ENCODE assay signal across 8 mouse cellular contexts in the genomic region with DNA sequence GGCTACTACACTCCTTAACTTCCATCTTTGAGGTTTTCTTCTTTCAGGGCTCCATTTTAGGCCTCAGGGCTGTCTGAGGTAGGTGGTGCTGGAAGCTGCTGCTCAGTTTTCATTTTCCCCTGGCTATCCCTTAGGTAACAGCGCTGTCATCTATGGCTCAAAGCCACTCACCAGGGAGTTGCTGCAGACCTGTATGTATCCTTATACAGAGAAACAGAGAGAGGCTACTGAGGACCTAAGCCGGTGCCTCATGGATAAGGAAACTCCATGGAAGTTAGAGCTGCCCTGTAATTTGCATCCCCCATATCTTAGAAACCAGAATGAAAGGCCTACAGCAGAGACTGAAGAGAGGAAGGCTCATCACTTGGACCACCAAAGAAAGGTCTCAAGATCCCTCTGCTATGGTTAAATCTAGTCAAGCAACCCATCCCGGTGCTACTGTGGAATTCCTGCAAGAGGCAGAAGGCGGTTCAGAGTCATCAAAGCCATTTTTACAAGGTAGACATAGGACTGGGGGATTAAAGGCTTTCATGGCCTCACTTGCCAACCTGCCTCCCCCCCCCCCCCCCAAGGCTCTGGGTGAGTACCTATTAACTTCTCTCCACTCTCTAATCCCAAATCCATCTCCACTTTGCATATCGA. TPM values are rescaled to one million over a fixed set of nuclear protein-coding genes. Genes with fewer than 3 reads are reported as not detected.
DNase-seq lines count a peak whose midpoint lies in the region; ATAC-seq and TF ChIP-seq lines count a peak whose summit lies in the region.

No protein-coding gene starts in this region.

- no peaks in the 10 kb centered on the region for H3K9me3 ChIP-seq in erythroblast, embryonic 14.5 days (ENCODE audit: control insufficient read depth, low read length)
- no peaks in the 10 kb centered on the region for H3K9me3 ChIP-seq in forebrain, postnatal 0 days (ENCODE audit: low read length)
- H3K9me3 ChIP-seq in liver, embryonic 16.5 days (replicated peaks; ENCODE audit: control insufficient read depth, low read length) = no peaks in the 10 kb centered on the region

- peaks cover 9% of the 10 kb centered on the region for H3K79me2 ChIP-seq in C2C12 (ENCODE audit: control insufficient read depth, insufficient read depth)

- peak overlapping the region; percentile 85 for H3K4me2 ChIP-seq in forebrain, postnatal 0 days (ENCODE audit: low read depth)
- H3K4me2 ChIP-seq in liver, embryonic 16.5 days (ENCODE audit: low read depth, low read length) = peak overlapping the region; percentile 96

- H3K4me1 ChIP-seq in erythroblast, embryonic 14.5 days (ENCODE audit: control insufficient read depth) = peaks cover 92% of the 10 kb centered on the region
- peaks cover 9% of the 10 kb centered on the region; the same call in 1 of the 2 replicates for H3K4me1 ChIP-seq in forebrain, postnatal 0 days (ENCODE audit: insufficient read depth)
- peaks cover 58% of the 10 kb centered on the region for H3K4me1 ChIP-seq in liver, embryonic 16.5 days (ENCODE audit: control insufficient read depth, low read depth, low read length)

- no peak for ATAC-seq in erythroblast, adult 5-6 weeks (replicated peaks; ENCODE audit: low FRiP score, poor library complexity, severe bottlenecking)
- ATAC-seq in forebrain, postnatal 0 days = no peak
- ATAC-seq in liver, embryonic 16.5 days (ENCODE audit: low read depth) = no peak

- 82% methylated on average over 5 of the region's 5 CpGs for WGBS in forebrain, postnatal 0 days
- 68% methylated on average over 5 of the region's 5 CpGs for WGBS in liver, embryonic 16.5 days (ENCODE audit: insufficient replicate concordance)

- H3K4me3 ChIP-seq in erythroblast, embryonic 14.5 days (replicated peaks) = peak overlapping the region; percentile 83
- H3K4me3 ChIP-seq in C2C12 (ENCODE audit: insufficient read depth, poor library complexity, severe bottlenecking) = peak overlapping the region; percentile 73
- H3K4me3 ChIP-seq in forebrain, postnatal 0 days (ENCODE audit: low read depth, low read length) = peak overlapping the region; percentile 73
- peak overlapping the region; percentile 79 for H3K4me3 ChIP-seq in liver, embryonic 16.5 days (ENCODE audit: low read depth, low read length)

- TF ChIP-seq CTCF in C2C12 (IDR thresholded peaks at IDR 0.05; ENCODE audit: control insufficient read depth, insufficient read depth, insufficient read length) = no peak
- no peak for TF ChIP-seq CTCF in forebrain, postnatal 0 days (IDR thresholded peaks at IDR 0.05; ENCODE audit: low read depth)

- peaks cover 1% of the 10 kb centered on the region for H3K79me3 ChIP-seq in C2C12 (ENCODE audit: low read depth)

- DNase-seq in forebrain, postnatal 0 days = no peak
- DNase-seq in adrenal gland, postnatal 4 days (ENCODE audit: low spot score in 2 of 2) = no peak
- no peak for DNase-seq in yolk sac, embryonic 10.5 days (ENCODE audit: low spot score)
- DNase-seq in MN1 (ENCODE audit: low spot score) = no peak

- H3K9ac ChIP-seq in forebrain, postnatal 0 days = peak overlapping the region; percentile 88; the same call in 1 of the 2 replicates
- peak overlapping the region; percentile 85 for H3K9ac ChIP-seq in liver, embryonic 16.5 days (ENCODE audit: low read depth, low read length)

- H3K27ac ChIP-seq in forebrain, postnatal 0 days (ENCODE audit: low read depth, low read length) = no peak overlapping the region
- peak overlapping the region; percentile 66; the same call in 1 of the 2 replicates for H3K27ac ChIP-seq in liver, embryonic 16.5 days (ENCODE audit: low read length)

- H3ac ChIP-seq in C2C12 (ENCODE audit: control insufficient read depth, insufficient read length, low read depth) = peak overlapping the region; percentile 70

- no peaks in the 10 kb centered on the region for H3K27me3 ChIP-seq in erythroblast, embryonic 14.5 days (ENCODE audit: control insufficient read depth)
- no peaks in the 10 kb centered on the region for H3K27me3 ChIP-seq in C2C12 (ENCODE audit: control insufficient read depth, insufficient read depth, insufficient read length)
- no peaks in the 10 kb centered on the region for H3K27me3 ChIP-seq in forebrain, postnatal 0 days (ENCODE audit: insufficient read depth, low read length)
- no peaks in the 10 kb centered on the region for H3K27me3 ChIP-seq in liver, embryonic 16.5 days (ENCODE audit: control insufficient read depth, insufficient read depth, low read depth, low read length)

- H3K36me3 ChIP-seq in erythroblast, embryonic 14.5 days (ENCODE audit: control insufficient read depth) = peaks cover 34% of the 10 kb centered on the region
- peaks cover 6% of the 10 kb centered on the region for H3K36me3 ChIP-seq in C2C12 (ENCODE audit: control insufficient read depth, insufficient read depth)
- peaks cover 25% of the 10 kb centered on the region for H3K36me3 ChIP-seq in forebrain, postnatal 0 days (ENCODE audit: insufficient read depth)
- no peaks in the 10 kb centered on the region for H3K36me3 ChIP-seq in liver, embryonic 16.5 days (ENCODE audit: control insufficient read depth, insufficient read depth)

TF ChIP-seq in C2C12, 6 proteins besides CTCF, POLR2A, EP300 and RAD21:
- TF ChIP-seq MYOD1 (IDR thresholded peaks at IDR 0.05; ENCODE audit: control insufficient read depth, insufficient read length, low read depth) (no peak), MAX (IDR thresholded peaks at IDR 0.05) (no peak), FOSL1 (IDR thresholded peaks at IDR 0.05; ENCODE audit: insufficient read depth, low read length, poor library complexity, severe bottlenecking) (no peak), MYOG (IDR thresholded peaks at IDR 0.05; ENCODE audit: control insufficient read depth, extremely low read depth, insufficient read length) (no peak), USF1 (IDR thresholded peaks at IDR 0.05; ENCODE audit: low read depth) (no peak), CEBPB (IDR thresholded peaks at IDR 0.05; ENCODE audit: low read depth) (no peak)

RNA-seq across cellular contexts. Expression of a gene that starts 4.4 kb away (rescaled TPM):
- 1.5 and 1.9 TPM in 2 replicates for polyA plus RNA-seq in erythroblast, embryonic 14.5 days (2012)
- 18.8 and 40.8 TPM in 2 replicates for total RNA-seq in erythroblast, adult 5-6 weeks (2015; ENCODE audit: low replicate concordance)
- total RNA-seq in erythroblast, adult 5-6 weeks (2017; ENCODE audit: low replicate concordance) = 11.6 and 16.0 TPM in 2 replicates
- 20.6 TPM for polyA plus RNA-seq in C2C12 (2012; fragmentation: generic; extraction: Trizol)
- total RNA-seq in forebrain, postnatal 0 days (2014; rRNA removed) = 55.8 and 59.1 TPM in 2 replicates
- 42.7 and 43.0 TPM in 2 replicates for polyA plus RNA-seq in forebrain, postnatal 0 days (2015; fragmentation: Nextera tagmentation; extraction: Ambion mirVana)
- polyA plus RNA-seq in liver, embryonic 16.5 days (2015; fragmentation: Nextera tagmentation; extraction: Ambion mirVana) = 21.0 and 23.6 TPM in 2 replicates
- total RNA-seq in adrenal gland, postnatal 4 days (2021) = 100 to 1,000 TPM; 106 to 113 TPM

RNA-seq across cellular contexts. Expression of a gene that starts 11.4 kb away (rescaled TPM):
- polyA plus RNA-seq in erythroblast, embryonic 14.5 days (2012) = 1.4 and 1.5 TPM in 2 replicates
- 9.2 and 16.9 TPM in 2 replicates for total RNA-seq in erythroblast, adult 5-6 weeks (2015; ENCODE audit: low replicate concordance)
- 21.0 and 30.1 TPM in 2 replicates for total RNA-seq in erythroblast, adult 5-6 weeks (2017; ENCODE audit: low replicate concordance)
- 41.4 TPM for polyA plus RNA-seq in C2C12 (2012; fragmentation: generic; extraction: Trizol)
- 45.8 and 49.6 TPM in 2 replicates for total RNA-seq in forebrain, postnatal 0 days (2014; rRNA removed)
- polyA plus RNA-seq in forebrain, postnatal 0 days (2015; fragmentation: Nextera tagmentation; extraction: Ambion mirVana) = 43.7 and 46.5 TPM in 2 replicates
- 24.2 and 25.0 TPM in 2 replicates for polyA plus RNA-seq in liver, embryonic 16.5 days (2015; fragmentation: Nextera tagmentation; extraction: Ambion mirVana)
- 10 to 100 TPM; 72.3 to 73.4 TPM for total RNA-seq in adrenal gland, postnatal 4 days (2021)

RNA-seq across cellular contexts. Expression of a gene that starts 12.4 kb away (rescaled TPM):
- 0.22 and 0.24 TPM in 2 replicates for polyA plus RNA-seq in erythroblast, embryonic 14.5 days (2012)
- 2.1 and 6.3 TPM in 2 replicates for total RNA-seq in erythroblast, adult 5-6 weeks (2015; ENCODE audit: low replicate concordance)
- total RNA-seq in erythroblast, adult 5-6 weeks (2017; ENCODE audit: low replicate concordance) = 1.5 and 5.1 TPM in 2 replicates
- polyA plus RNA-seq in C2C12 (2012; fragmentation: generic; extraction: Trizol) = 9.8 TPM
- 74.6 and 75.6 TPM in 2 replicates for total RNA-seq in forebrain, postnatal 0 days (2014; rRNA removed)
- 44.7 and 62.3 TPM in 2 replicates for polyA plus RNA-seq in forebrain, postnatal 0 days (2015; fragmentation: Nextera tagmentation; extraction: Ambion mirVana)
- polyA plus RNA-seq in liver, embryonic 16.5 days (2015; fragmentation: Nextera tagmentation; extraction: Ambion mirVana) = 6.2 and 7.6 TPM in 2 replicates
- 100 to 1,000 TPM; 141 to 143 TPM for total RNA-seq in adrenal gland, postnatal 4 days (2021)

RNA-seq across cellular contexts. Expression of a gene that starts 18.8 kb away (rescaled TPM):
- 0.08 TPM in 1 of 2 replicates, not detected in the other for polyA plus RNA-seq in erythroblast, embryonic 14.5 days (2012)
- total RNA-seq in erythroblast, adult 5-6 weeks (2015; ENCODE audit: low replicate concordance) = 0.63 and 4.0 TPM in 2 replicates
- total RNA-seq in erythroblast, adult 5-6 weeks (2017; ENCODE audit: low replicate concordance) = 0.56 and 1.9 TPM in 2 replicates
- 1.1 TPM for polyA plus RNA-seq in C2C12 (2012; fragmentation: generic; extraction: Trizol)
- 64.9 and 85.6 TPM in 2 replicates for total RNA-seq in forebrain, postnatal 0 days (2014; rRNA removed)
- 82.6 and 108 TPM in 2 replicates for polyA plus RNA-seq in forebrain, postnatal 0 days (2015; fragmentation: Nextera tagmentation; extraction: Ambion mirVana)
- polyA plus RNA-seq in liver, embryonic 16.5 days (2015; fragmentation: Nextera tagmentation; extraction: Ambion mirVana) = 1.7 and 2.3 TPM in 2 replicates
- total RNA-seq in adrenal gland, postnatal 4 days (2021) = 10 to 100 TPM; 23.8 to 25.5 TPM

RNA-seq across cellular contexts. Expression of a gene that starts 60.0 kb away (rescaled TPM):
- 0.84 and 0.93 TPM in 2 replicates for polyA plus RNA-seq in erythroblast, embryonic 14.5 days (2012)
- total RNA-seq in erythroblast, adult 5-6 weeks (2015; ENCODE audit: low replicate concordance) = 8.2 and 17.1 TPM in 2 replicates
- 12.7 and 14.8 TPM in 2 replicates for total RNA-seq in erythroblast, adult 5-6 weeks (2017; ENCODE audit: low replicate concordance)
- polyA plus RNA-seq in C2C12 (2012; fragmentation: generic; extraction: Trizol) = 34.3 TPM
- 252 and 369 TPM in 2 replicates for total RNA-seq in forebrain, postnatal 0 days (2014; rRNA removed)
- 207 and 270 TPM in 2 replicates for polyA plus RNA-seq in forebrain, postnatal 0 days (2015; fragmentation: Nextera tagmentation; extraction: Ambion mirVana)
- polyA plus RNA-seq in liver, embryonic 16.5 days (2015; fragmentation: Nextera tagmentation; extraction: Ambion mirVana) = 26.4 and 27.3 TPM in 2 replicates
- 100 to 1,000 TPM; 120 to 131 TPM for total RNA-seq in adrenal gland, postnatal 4 days (2021)
